8 mouse cellular contexts compared by ENCODE assay signal in genomic region chr13:107955327-107956110, GRCm38 (mm10).
DNase-seq lines count a peak whose midpoint lies in the region; ATAC-seq and TF ChIP-seq lines count a peak whose summit lies in the region.

No protein-coding gene starts in this region.

- peak; percentile 91 for ATAC-seq in common myeloid progenitor, adult 5-6 weeks (replicated peaks; ENCODE audit: low read depth, poor library complexity, severe bottlenecking)
- peak; percentile 76 for ATAC-seq in hindbrain, embryonic 16.5 days
- peak; percentile 66 for ATAC-seq in liver, embryonic 14.5 days (ENCODE audit: insufficient read depth)

- H3K9me3 ChIP-seq in hindbrain, embryonic 16.5 days (ENCODE audit: control insufficient read depth, low read length), result no peaks in the 10 kb centered on the region
- no peaks in the 10 kb centered on the region for H3K9me3 ChIP-seq in liver, embryonic 14.5 days (ENCODE audit: control insufficient read depth, low read length)

- no peak overlapping the region for H3K9ac ChIP-seq in hindbrain, embryonic 16.5 days (ENCODE audit: low read depth, low read length)
- no peak overlapping the region for H3K9ac ChIP-seq in liver, embryonic 14.5 days (replicated peaks)

- 12% methylated on average over 17 of the region's 18 CpGs for WGBS in hindbrain, embryonic 16.5 days
- WGBS in liver, embryonic 14.5 days (ENCODE audit: insufficient replicate concordance), result 9% methylated on average over 15 of the region's 18 CpGs

- peaks cover 8% of the 10 kb centered on the region for H3K4me1 ChIP-seq in hindbrain, embryonic 16.5 days (ENCODE audit: control insufficient read depth, insufficient read depth, low read depth, low read length)
- H3K4me1 ChIP-seq in liver, embryonic 14.5 days (replicated peaks; ENCODE audit: control insufficient read depth in 2 of 2, insufficient read depth in 2 of 2, low read length in 1 of 2), result peaks cover 0 to 5% of the 10 kb centered on the region in 2 experiments; a peak in 2 of 4 replicates

- DNase-seq in adrenal gland, adult 2 months, result peak; percentile 69
- DNase-seq in adrenal gland, adult 8-10 months, result no peak
- DNase-seq in liver, embryonic 14.5 days (ENCODE audit: low read depth in 3 of 3, low spot score in 3 of 3), result no peak
- DNase-seq in testis, postnatal 10 days (ENCODE audit: low spot score), result peak; percentile 46
- no peak for DNase-seq in gastrocnemius, postnatal 10 days
- DNase-seq in spleen, adult 12 weeks (ENCODE audit: low spot score), result no peak

- no peaks in the 10 kb centered on the region for H3K36me3 ChIP-seq in hindbrain, embryonic 16.5 days (ENCODE audit: control insufficient read depth, insufficient read depth, low read length)
- no peaks in the 10 kb centered on the region for H3K36me3 ChIP-seq in liver, embryonic 14.5 days (replicated peaks; ENCODE audit: control insufficient read depth, insufficient read depth, low read depth)

- H3K27ac ChIP-seq in hindbrain, embryonic 16.5 days (ENCODE audit: low read depth, low read length), result no peak overlapping the region
- no peak overlapping the region for H3K27ac ChIP-seq in liver, embryonic 14.5 days

- no peak overlapping the region for H3K4me3 ChIP-seq in hindbrain, embryonic 16.5 days (ENCODE audit: low read length)
- H3K4me3 ChIP-seq in liver, embryonic 14.5 days (ENCODE audit: insufficient read depth in 1 of 2, low read depth in 2 of 2, low read length in 2 of 2), result no peak overlapping the region

- no peaks in the 10 kb centered on the region for H3K27me3 ChIP-seq in hindbrain, embryonic 16.5 days (replicated peaks; ENCODE audit: control insufficient read depth, insufficient read depth, low read length)
- H3K27me3 ChIP-seq in liver, embryonic 14.5 days (ENCODE audit: control insufficient read depth, insufficient read depth, low read length), result no peaks in the 10 kb centered on the region

- TF ChIP-seq EP300 in liver, embryonic 14.5 days (IDR thresholded peaks at IDR 0.05; ENCODE audit: low read depth), result no peak

- H3K4me2 ChIP-seq in hindbrain, embryonic 16.5 days (ENCODE audit: low read length), result no peak overlapping the region
- peak overlapping the region; percentile 6; the same call in 1 of the 2 replicates for H3K4me2 ChIP-seq in liver, embryonic 14.5 days (ENCODE audit: low read depth)

- no peak for TF ChIP-seq CTCF in liver, embryonic 14.5 days (IDR thresholded peaks at IDR 0.05; ENCODE audit: low read depth)

Comparison
In these comparisons a context has a peak if more than half of its experiments do, and no peak if none do; other contexts are left out.
1. DNase-seq: peak in adrenal gland, adult 2 months (single experiment) and testis, postnatal 10 days (single experiment); none in adrenal gland, adult 8-10 months (single experiment), liver, embryonic 14.5 days (0 of 3), gastrocnemius, postnatal 10 days (single experiment) and spleen, adult 12 weeks (single experiment).
2. Peak in every context shown above with its lines, with median percentiles within 50 percentile points of each other: ATAC-seq.